Mouse (Mus musculus): Measurements from ENCODE around the gene Samd9l. TPM values are rescaled to one million over a fixed set of nuclear protein-coding genes. Genes with fewer than 3 reads are reported as not detected.
A peak's percentile ranks its signal among the peaks of the same experiment; 100 is the strongest.
"Not testable (repeated sequence)": the region's sequence is repeated elsewhere in the genome, so short reads cannot be mapped to it uniquely, and the experiment has no call there.

Gene Samd9l
- 1 to 10 TPM; 6.0 to 6.3 TPM for total RNA-seq (2021)
- long read RNA-seq, experiment 1, full-length matches to known transcripts: 1 of 2 reads
- long read RNA-seq, experiment 1, partial matches to known transcripts: 0 of 2 reads
- long read RNA-seq, experiment 1, other reads (novel, unspliced or antisense): 1 of 2 reads
- long read RNA-seq, experiment 2, full-length matches to known transcripts: 2 of 2 reads
- long read RNA-seq, experiment 2, partial matches to known transcripts: 0 of 2 reads
- long read RNA-seq, experiment 2, other reads (novel, unspliced or antisense): 0 of 2 reads

- intact Hi-C loops (cut with DNase I; ENCODE audit: low total_unique reads): not testable (repeated sequence)
- peak; percentile 55 for DNase-seq
Measured at GRCm38 (mm10) chr6:3399340-3400068, at the start of gene Samd9l. Gene Samd9l (minus strand): TSS chr6:3399572.

DNA sequence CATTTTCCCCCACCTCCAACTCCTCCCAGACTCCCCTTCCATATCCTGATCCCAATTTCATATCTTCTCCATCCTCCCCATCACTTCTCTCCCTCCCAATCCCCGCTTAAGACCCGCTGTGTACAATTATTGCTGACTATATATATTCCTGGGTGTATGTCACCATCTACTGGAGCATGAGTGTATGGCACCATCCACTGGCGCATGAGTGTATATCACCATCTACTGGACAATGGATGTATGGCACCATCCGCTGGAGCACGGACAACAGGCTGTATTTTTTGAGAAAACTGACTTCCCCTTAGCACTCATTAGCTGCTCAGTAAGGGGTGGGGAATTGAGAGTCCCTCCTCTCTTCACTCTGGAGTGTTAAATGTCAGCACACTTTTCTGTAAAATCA is 48.0 kb upstream of the Samd9l start:
- peak; percentile 32 for DNase-seq
- intact Hi-C loops (cut with DNase I; ENCODE audit: low total_unique reads): no loop called here

GRCm38 (mm10) chr6:3443905-3444304 is 44.5 kb upstream of the Samd9l start:
- intact Hi-C loops (cut with DNase I; ENCODE audit: low total_unique reads): no loop called here

GRCm38 (mm10) chr6:3436087-3436486 is 36.7 kb upstream of the Samd9l start:
- no peak for DNase-seq
- intact Hi-C loops (cut with DNase I; ENCODE audit: low total_unique reads): no loop called here

More at GRCm38 (mm10) chr6:3443905-3444304, 44.5 kb upstream of the Samd9l start:
- no peak for DNase-seq

DNA sequence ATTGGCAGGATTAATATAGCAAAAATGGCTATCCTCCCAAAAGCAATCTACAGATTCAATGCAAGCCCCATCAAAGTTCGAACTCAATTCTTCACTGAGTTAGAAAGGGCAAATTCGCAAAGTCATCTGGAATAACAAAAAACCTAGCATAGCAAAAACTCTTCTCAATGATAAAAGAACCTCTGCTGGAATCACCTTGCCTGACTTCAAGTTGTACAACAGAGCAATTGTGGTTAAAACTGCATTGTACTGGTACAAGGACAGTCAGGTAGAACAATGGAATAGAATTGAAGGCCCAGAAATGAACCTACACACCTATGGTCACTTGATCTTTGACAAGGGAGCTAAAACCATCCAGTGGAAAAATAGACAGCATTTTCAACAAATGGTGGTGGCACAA is 31.6 kb upstream of the Samd9l start:
- intact Hi-C loops (cut with DNase I; ENCODE audit: low total_unique reads): loop anchor here (5.0 kb wide), 1 partner anchor 44 kb away; no protein-coding TSS in a partner anchor
- DNase-seq: not testable (repeated sequence)

- no peak for DNase-seq
- intact Hi-C loops (cut with DNase I; ENCODE audit: low total_unique reads): no loop called here
Measured at GRCm38 (mm10) chr6:3427047-3427446, 27.7 kb upstream of the Samd9l start.

- intact Hi-C loops (cut with DNase I; ENCODE audit: low total_unique reads): not testable (repeated sequence)
Measured at GRCm38 (mm10) chr6:3425333-3425732, 26.0 kb upstream of the Samd9l start.

GRCm38 (mm10) chr6:3424613-3425277 is 25.4 kb upstream of the Samd9l start:
- peak; percentile 55 for DNase-seq
- intact Hi-C loops (cut with DNase I; ENCODE audit: low total_unique reads): not testable (repeated sequence)

More at GRCm38 (mm10) chr6:3425333-3425732, 26.0 kb upstream of the Samd9l start:
- not testable (repeated sequence) for DNase-seq

DNA sequence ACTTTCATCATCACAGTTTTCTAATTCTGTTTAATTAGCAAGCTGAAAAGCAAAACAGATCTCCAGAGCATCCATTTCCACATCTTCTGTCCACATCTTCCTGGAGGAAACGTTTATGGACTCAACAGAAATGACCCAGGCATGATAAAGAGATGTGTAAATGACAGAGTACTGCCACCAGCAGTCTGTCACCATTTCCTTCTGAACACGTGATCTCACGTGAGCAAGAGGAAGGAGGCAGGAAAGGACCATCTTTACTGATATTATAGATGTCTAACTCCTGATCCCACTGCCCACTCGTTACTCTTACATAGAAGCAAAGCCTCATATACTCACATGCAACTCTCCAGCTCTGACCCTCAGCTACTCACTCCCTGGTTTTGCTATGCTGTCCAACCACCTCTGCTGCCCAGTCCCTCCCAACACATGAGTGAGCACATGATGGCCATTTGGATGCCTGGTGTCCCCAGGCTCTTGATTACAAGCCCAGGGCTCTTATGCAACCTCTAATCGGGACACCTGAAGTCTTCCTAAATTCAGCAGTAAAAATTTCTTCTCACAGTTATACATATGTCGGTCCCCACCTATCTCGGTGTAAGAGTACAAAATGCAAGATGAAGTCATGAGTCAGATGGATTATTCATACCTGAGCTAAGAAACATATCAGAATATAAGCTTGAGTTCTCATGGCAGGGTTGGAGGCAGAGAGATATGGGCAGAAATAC is 2.0 kb downstream of the Samd9l start:
- intact Hi-C loops (cut with DNase I; ENCODE audit: low total_unique reads); DNase-seq: not testable (repeated sequence)

GRCm38 (mm10) chr6:3395921-3396611 is 3.3 kb downstream of the Samd9l start:
- intact Hi-C loops (cut with DNase I; ENCODE audit: low total_unique reads); DNase-seq: not testable (repeated sequence)

DNA sequence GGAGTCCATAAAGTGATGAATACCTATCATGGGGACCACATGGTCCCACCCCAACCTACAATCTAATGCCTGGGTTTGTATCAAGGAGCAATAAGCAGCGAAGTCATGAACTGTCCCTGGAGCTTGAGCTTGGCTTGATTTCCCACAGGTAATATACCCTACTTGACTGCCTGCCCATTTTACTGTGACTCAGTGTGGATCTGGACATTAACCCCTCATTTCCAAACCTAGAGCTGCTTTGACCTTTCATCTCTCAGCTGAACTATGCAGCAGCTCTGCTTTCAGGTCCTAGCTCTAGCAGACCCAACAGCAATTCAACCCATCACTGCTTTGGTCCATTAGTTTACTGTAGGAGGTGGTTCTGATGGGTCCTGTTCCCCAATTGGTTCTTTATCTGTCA is 9.4 kb downstream of the Samd9l start:
- intact Hi-C loops (cut with DNase I; ENCODE audit: low total_unique reads): loop anchor here (5.0 kb wide), 1 partner anchor 42 kb away; no protein-coding TSS in a partner anchor
- DNase-seq: no peak

DNA sequence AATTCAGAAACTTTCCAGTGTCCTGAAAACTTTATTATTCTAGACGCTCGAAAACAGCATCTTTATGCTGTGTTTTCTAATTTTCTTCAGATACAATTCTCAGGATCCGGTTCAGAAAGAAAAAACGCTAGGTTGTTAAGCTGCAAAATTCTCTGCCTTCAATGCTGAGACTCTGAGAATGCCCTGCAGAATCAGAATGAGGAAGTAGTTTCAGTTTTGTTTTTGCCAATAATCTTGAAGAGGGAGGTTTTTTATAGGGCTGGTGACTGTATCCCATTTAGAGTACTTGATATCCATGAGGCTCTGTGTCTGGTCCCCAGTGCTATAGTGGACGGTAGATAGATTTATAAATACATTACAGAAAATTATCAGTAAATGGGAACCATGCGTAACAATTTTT is 12.8 kb downstream of the Samd9l start:
- DNase-seq: no peak
- intact Hi-C loops (cut with DNase I; ENCODE audit: low total_unique reads): loop anchor here (5.0 kb wide), 1 partner anchor 46 kb away; no protein-coding TSS in a partner anchor

GRCm38 (mm10) chr6:3384816-3385215 is 14.6 kb downstream of the Samd9l start:
- intact Hi-C loops (cut with DNase I; ENCODE audit: low total_unique reads): loop anchor here (5.0 kb wide), 1 partner anchor 47 kb away; no protein-coding TSS in a partner anchor
- DNase-seq: not testable (repeated sequence)

DNA sequence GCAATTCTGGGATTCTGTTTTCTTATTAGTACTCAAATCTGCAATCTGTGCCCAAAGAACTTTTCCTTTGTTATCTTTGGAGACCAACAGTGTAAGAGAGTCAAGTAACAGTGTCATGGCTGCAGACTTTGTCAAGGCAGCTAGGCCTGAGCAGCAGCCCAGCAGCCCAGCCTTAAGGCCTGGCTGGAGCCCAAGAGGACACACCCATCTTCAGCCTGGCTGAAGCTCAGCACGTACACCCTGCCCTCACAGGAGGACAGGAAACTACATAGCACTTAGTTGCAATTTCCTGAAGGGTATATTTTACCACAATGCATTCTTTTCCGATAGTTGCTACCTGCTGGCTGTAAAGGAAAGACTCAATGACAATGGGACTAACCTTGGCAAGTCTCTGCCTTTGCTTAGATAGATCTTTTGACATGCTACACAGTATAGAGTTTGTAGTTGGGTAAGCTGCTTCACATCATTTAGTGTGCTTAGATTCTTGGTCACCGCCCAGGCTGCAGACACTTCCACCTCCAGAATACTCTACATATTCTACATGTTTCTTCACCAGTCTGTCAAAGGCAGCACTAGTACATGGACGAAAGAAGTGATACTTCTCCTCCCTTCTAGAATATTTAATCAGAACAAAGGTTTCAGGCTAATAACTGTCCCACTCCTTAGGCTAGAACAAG is 15.1 kb downstream of the Samd9l start:
- intact Hi-C loops (cut with DNase I; ENCODE audit: low total_unique reads): not testable (repeated sequence)

GRCm38 (mm10) chr6:3379146-3379545 is 20.2 kb downstream of the Samd9l start:
- no peak for DNase-seq
- intact Hi-C loops (cut with DNase I; ENCODE audit: low total_unique reads): no loop called here

More for the DNA sequence above, 15.1 kb downstream of the Samd9l start:
- not testable (repeated sequence) for DNase-seq

- intact Hi-C loops (cut with DNase I; ENCODE audit: low total_unique reads): no loop called here
- no peak for DNase-seq
Measured at GRCm38 (mm10) chr6:3376687-3377086, 22.7 kb downstream of the Samd9l start.

DNA sequence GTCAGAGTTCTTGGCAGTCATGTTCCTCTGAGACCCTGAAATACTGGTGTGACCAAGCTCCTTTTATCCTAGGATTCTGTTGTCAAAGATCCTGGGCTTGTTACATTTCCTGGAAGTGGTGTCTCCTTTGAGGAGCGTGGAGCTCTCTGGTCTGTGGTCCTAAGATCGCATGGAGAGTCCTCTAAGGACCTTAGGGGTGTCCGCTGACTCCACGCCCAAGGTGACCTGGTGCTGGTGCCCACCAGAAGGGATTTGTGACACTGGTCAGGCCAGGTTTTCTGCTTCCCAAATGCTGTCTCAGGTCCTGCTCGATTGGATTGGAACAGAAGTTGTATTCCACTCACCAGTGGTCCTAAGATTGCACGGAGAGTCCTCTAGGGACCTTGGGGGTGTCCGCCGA is 29.8 kb downstream of the Samd9l start:
- no peak for DNase-seq
- intact Hi-C loops (cut with DNase I; ENCODE audit: low total_unique reads): no loop called here

GRCm38 (mm10) chr6:3365609-3366008 is 33.8 kb downstream of the Samd9l start:
- intact Hi-C loops (cut with DNase I; ENCODE audit: low total_unique reads); DNase-seq: not testable (repeated sequence)
